Mouse (Mus musculus) midbrain, postnatal 0 days (tissue): ENCODE measurements at regions not wholly inside any gene's neighbourhood (a gene's known extent, or its start where the extent isn't known, plus 50 kb on each side); places are given as distances from the start of the nearest gene placed in this dataset.

ENCODE experiments used
- ATAC-seq: fragments of 200-750 bp; cut with Nextera tagmentation; 2 replicates; pipeline ENCODE4 v1.8.0; 2017; ENCODE audit warnings: moderate number of reproducible peaks, mild to moderate bottlenecking, moderate TSS enrichment, moderate library complexity; ENCODE audit not compliant: low FRiP score
- DNase-seq: peaks from one replicate; pipeline ENCODE4 v3.0.0-alpha.2; 2015; ENCODE audit warnings: low spot score
- H3K27ac ChIP-seq: fragments of 300-500 bp; sonication (generic); 2 replicates; pipeline ENCODE4 v1.5.1; 2014; ENCODE audit warnings: low read depth, mild to moderate bottlenecking, low read length, mixed read lengths
- H3K27me3 ChIP-seq: fragments of 300-500 bp; sonication (generic); 2 replicates; pipeline ENCODE4 v1.6.1; 2014; ENCODE audit warnings: low read length, control low read depth, mixed read lengths; ENCODE audit not compliant: insufficient read depth
- H3K36me3 ChIP-seq: fragments of 300-500 bp; sonication (generic); 2 replicates; pipeline ENCODE4 v1.6.1; 2014; ENCODE audit warnings: low read length, control low read depth, mixed read lengths; ENCODE audit not compliant: insufficient read depth
- H3K4me1 ChIP-seq: fragments of 300-500 bp; sonication (generic); 2 replicates; pipeline ENCODE4 v1.6.1; 2014; ENCODE audit warnings: mild to moderate bottlenecking, control low read depth, antibody characterized with exemption, low read length, mixed read lengths; ENCODE audit not compliant: insufficient read depth
- H3K4me2 ChIP-seq: fragments of 300-500 bp; sonication (generic); 2 replicates; pipeline ENCODE4 v1.6.1; 2014; ENCODE audit warnings: low read depth, mild to moderate bottlenecking, low read length, mixed read lengths; ENCODE audit not compliant: poor library complexity, severe bottlenecking
- H3K4me3 ChIP-seq: fragments of 300-500 bp; sonication (generic); 2 replicates; pipeline ENCODE4 v1.5.1; 2014; ENCODE audit warnings: low read depth, mild to moderate bottlenecking, low read length, moderate library complexity
- H3K9ac ChIP-seq: fragments of 300-500 bp; sonication (generic); replicated peaks from 2 replicates; pipeline ENCODE4 v1.6.1; 2014; ENCODE audit warnings: mild to moderate bottlenecking, low read length, moderate library complexity, mixed read lengths; ENCODE audit not compliant: poor library complexity, severe bottlenecking
- H3K9me3 ChIP-seq: fragments of 300-500 bp; sonication (generic); 2 replicates; pipeline ENCODE4 v1.6.1; 2016; ENCODE audit warnings: low read length, control low read depth
- CTCF ChIP-seq: IDR thresholded peaks from 2 replicates; pipeline ENCODE4 v1.5.1; 2016; ENCODE audit warnings: antibody characterized with exemption, mild to moderate bottlenecking
- WGBS: fragments of 180-500 bp; shearing (Covaris S2); extraction: QIAGEN DNeasy Blood & Tissue Kit; methylation state at CpG from one replicate; pipeline ENCODE4 v1.1.7; 2014; 5-methylcytosine and 5-hydroxymethylcytosine counted together

DNA sequence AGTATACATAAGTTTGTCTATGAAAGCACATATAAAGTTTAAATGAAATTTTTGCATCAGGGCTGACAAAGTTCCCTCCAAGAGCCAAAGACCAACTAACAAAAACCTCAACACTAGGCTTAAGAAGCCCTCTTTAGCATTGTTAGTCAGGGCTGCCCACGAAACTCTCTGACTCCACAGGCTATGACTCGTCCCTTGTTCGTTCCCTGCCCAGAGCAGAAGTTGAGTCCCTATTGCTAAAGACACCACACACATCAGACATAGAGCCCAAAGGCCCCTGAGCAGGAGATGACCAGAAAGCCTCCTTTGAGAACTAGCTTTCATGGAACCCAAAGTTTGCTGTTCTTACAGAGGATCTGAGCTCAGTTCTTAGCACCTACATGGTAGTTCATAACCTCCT is 99.5 kb upstream of the Thbs1 start:
- H3K9me3 ChIP-seq = no peaks in the 10 kb centered on the region
- DNase-seq (no peak), ATAC-seq (no peak)
- 82% methylated on average over 3 of the region's 3 CpGs for WGBS
- no peaks in the 10 kb centered on the region for H3K36me3 ChIP-seq
- H3K4me2 ChIP-seq = no peak overlapping the region
- H3K4me3 ChIP-seq = no peak overlapping the region
- H3K27me3 ChIP-seq = no peaks in the 10 kb centered on the region
- H3K9ac ChIP-seq = no peak overlapping the region
- H3K27ac ChIP-seq = no peak overlapping the region
- no peak for TF ChIP-seq CTCF
- H3K4me1 ChIP-seq = no peaks in the 10 kb centered on the region

DNA sequence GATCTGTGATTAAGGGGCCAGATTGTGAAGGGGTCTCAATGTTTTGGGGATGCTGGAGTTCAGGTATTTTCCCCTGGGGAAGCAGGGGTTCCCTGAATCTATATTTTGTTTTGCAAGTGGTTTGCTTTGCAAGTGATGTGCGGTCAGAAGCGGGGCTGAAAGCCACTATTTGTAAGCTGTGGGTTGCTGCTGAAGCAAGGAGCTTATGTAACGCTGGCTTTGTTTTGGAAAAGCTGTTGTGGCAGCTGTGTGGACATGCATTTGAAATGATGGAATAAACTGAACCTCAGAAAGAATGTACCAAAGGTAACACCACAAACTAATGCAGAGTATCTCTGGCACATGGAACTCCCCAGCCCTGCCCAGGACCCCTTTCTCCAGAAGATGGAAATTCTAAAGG is 98.5 kb upstream of the Thbs1 start:
- WGBS = 87% methylated on average over 3 of the region's 3 CpGs
- no peak for ATAC-seq

DNA sequence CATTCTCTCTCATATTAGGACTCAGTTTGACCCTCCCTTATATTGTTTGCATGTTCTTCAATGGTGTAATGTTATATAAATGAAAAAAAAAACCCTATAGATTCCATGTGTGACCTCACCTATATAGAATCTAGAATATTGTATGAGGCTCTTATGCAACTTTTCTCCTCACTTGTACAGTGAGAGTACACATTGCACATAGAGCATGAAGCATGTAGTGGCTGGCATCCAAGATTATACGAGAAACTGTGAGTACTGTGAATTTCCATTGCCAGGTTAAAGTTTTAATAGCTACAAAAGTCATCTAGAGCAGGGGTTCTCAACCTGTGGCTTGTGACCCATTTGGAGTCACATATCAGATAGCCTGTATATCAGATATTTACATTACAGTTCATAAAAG is 96.5 kb upstream of the Thbs1 start:
- H3K27me3 ChIP-seq = no peaks in the 10 kb centered on the region
- WGBS = 79% methylated on average over 1 of the region's 1 CpGs

More for the DNA sequence above, 98.5 kb upstream of the Thbs1 start:
- no peak for TF ChIP-seq CTCF
- H3K27me3 ChIP-seq = no peaks in the 10 kb centered on the region
- H3K9me3 ChIP-seq = no peaks in the 10 kb centered on the region
- no peaks in the 10 kb centered on the region for H3K4me1 ChIP-seq
- H3K4me3 ChIP-seq = no peak overlapping the region
- H3K4me2 ChIP-seq = no peak overlapping the region
- no peaks in the 10 kb centered on the region for H3K36me3 ChIP-seq
- no peak for DNase-seq
- H3K27ac ChIP-seq = no peak overlapping the region
- H3K9ac ChIP-seq = no peak overlapping the region

DNA sequence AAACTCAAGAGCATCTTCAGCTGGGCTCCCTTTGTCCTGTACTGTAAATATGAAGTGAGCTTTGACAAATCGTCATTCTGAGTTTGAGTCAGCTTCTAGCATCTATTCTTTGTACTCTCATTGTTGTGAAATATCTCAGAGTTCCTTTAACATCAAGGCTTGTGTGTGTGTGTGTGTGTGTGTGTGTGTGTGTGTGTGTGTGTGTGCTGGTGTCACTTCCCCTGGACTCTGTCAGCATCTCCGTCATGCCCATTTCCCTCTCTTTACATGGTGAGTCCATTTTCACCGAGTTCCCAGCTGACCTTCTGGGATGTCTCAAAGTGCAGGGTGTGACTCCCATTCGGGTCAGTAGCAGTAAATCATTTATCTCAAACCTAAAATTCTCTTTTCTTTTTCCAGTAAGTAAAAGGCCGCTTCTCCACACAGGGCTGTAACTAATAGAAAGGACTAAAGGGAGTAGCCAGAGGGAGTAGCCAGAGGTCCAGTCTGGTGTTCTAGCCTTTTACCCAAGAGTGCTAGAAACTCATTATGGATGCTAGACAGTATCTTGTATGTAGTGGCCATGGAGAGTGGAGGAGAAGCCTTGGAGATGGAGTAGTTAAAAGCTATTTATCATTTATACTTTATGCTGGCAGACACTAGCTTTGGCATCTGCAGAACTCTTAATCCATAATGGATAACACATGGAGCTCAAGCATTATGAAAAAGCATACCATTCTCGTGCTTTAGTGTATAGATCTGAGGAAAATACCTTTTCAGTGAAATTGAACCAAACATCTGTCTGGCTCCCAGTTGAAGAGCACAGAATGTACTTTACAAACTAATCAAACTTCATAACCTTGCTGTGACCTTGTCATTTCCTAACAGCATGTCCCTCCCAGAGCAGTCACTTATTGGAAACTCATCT is 85.6 kb upstream of the Thbs1 start:
- Histone ChIP-seq H3K4me2 (no peak overlapping the region), H3K36me3 (no peaks in the 10 kb centered on the region), H3K9me3 (no peaks in the 10 kb centered on the region), H3K4me3 (no peak overlapping the region), H3K27ac (no peak overlapping the region), H3K27me3 (no peaks in the 10 kb centered on the region), H3K9ac (no peak overlapping the region), H3K4me1 (no peaks in the 10 kb centered on the region)
- DNase-seq (no peak), ATAC-seq (no peak)
- TF ChIP-seq CTCF = no peak
- WGBS = 84% methylated on average over 6 of the region's 6 CpGs

More for the DNA sequence above, 96.5 kb upstream of the Thbs1 start:
- H3K36me3 ChIP-seq = no peaks in the 10 kb centered on the region
- H3K9ac ChIP-seq = no peak overlapping the region
- H3K9me3 ChIP-seq = no peaks in the 10 kb centered on the region
- H3K4me3 ChIP-seq = no peak overlapping the region
- no peak for TF ChIP-seq CTCF
- H3K4me1 ChIP-seq = no peaks in the 10 kb centered on the region
- DNase-seq = no peak
- no peak overlapping the region for H3K27ac ChIP-seq
- ATAC-seq = no peak
- no peak overlapping the region for H3K4me2 ChIP-seq

DNA sequence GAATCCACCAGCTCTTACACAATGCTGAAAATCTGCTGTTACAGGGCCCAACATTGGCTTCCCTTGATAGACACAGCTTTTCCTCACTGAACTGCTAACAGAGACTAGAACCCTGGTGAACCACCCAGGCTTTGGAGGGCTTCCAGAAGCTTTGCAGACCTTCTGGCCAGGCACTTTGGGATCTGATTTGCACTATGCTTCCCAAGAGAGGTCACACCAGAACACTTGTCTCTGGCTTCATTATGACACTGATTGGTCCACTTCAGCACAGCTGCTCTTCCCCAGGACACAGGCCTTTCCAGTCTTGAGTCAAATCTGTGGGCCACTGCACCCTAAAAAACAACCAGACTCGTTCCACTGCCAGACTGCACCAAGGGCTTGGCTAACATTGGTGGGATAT is 82.8 kb upstream of the Thbs1 start:
- ATAC-seq = no peak

DNA sequence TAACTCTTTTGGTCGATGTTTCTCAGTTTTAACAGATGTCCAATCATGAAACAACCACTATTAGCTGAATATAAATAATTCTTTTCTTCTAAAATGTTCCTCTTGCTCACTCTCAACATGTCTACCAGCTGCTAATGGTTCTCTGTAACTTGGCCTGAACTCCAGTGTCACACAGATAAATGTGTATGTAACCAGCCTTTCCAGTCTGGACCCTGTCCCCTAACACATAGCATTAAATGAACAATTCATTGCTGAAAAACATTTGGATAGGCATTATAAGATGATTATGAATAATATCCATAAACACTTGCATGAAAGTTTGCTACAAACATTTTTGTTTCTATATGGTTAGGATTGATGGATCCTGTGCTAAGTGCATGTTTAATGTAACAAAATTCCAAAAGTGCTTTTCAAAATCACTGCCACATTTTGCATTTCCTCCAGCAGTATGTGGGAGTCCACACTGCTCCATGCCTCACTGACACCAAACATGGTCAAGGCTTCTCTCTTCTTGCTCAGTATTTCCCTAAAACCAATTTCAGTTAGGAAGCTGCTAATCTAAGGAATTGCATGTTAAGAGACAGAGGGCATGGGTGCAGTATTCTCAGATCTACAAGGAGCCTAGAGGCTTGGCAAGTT is 82.1 kb upstream of the Thbs1 start:
- Histone ChIP-seq H3K4me3 (no peak overlapping the region), H3K4me2 (no peak overlapping the region), H3K9me3 (no peaks in the 10 kb centered on the region), H3K27me3 (no peaks in the 10 kb centered on the region), H3K9ac (no peak overlapping the region), H3K4me1 (no peaks in the 10 kb centered on the region), H3K36me3 (no peaks in the 10 kb centered on the region), H3K27ac (no peak overlapping the region)
- no peak for TF ChIP-seq CTCF
- no peak for DNase-seq
- 63% methylated on average over 1 of the region's 1 CpGs for WGBS
- no peak for ATAC-seq

More for the DNA sequence above, 82.8 kb upstream of the Thbs1 start:
- TF ChIP-seq CTCF = no peak
- Histone ChIP-seq H3K36me3 (no peaks in the 10 kb centered on the region), H3K9me3 (no peaks in the 10 kb centered on the region), H3K27me3 (no peaks in the 10 kb centered on the region), H3K9ac (no peak overlapping the region), H3K4me2 (no peak overlapping the region), H3K4me3 (no peak overlapping the region), H3K27ac (no peak overlapping the region), H3K4me1 (no peaks in the 10 kb centered on the region)
- no peak for DNase-seq
- WGBS = 80% methylated on average over 1 of the region's 1 CpGs
